Mouse (Mus musculus) thymus, postnatal 4 days (tissue): ENCODE measurements around the gene Vwf.
A peak's percentile ranks its signal among the peaks of the same experiment; 100 is the strongest.

Experiments used
- DNase-seq: peaks from one replicate; pipeline ENCODE4 v3.0.0; 2021

Vwf gene

GRCm38 (mm10) chr6:125550172-125550571 lies 3.6 kb downstream of the Vwf start:
- DNase-seq, result no peak

GRCm38 (mm10) chr6:125552760-125553159 lies 6.2 kb downstream of the Vwf start:
- no peak for DNase-seq

- DNase-seq, result no peak
Measured at GRCm38 (mm10) chr6:125553551-125553950, 7.0 kb downstream of the Vwf start.

- no peak for DNase-seq
Measured at GRCm38 (mm10) chr6:125558831-125559230, 12.3 kb downstream of the Vwf start.

GRCm38 (mm10) chr6:125561031-125561430 lies 14.5 kb downstream of the Vwf start:
- DNase-seq, result no peak

- DNase-seq, result no peak
Measured at GRCm38 (mm10) chr6:125561521-125561920, 14.9 kb downstream of the Vwf start.

- DNase-seq, result no peak
Measured at GRCm38 (mm10) chr6:125564812-125565281, 18.3 kb downstream of the Vwf start.

GRCm38 (mm10) chr6:125565326-125565725 lies 18.8 kb downstream of the Vwf start:
- DNase-seq, result no peak

- no peak for DNase-seq
Measured at GRCm38 (mm10) chr6:125566656-125567055, 20.1 kb downstream of the Vwf start.

GRCm38 (mm10) chr6:125568381-125568780 lies 21.8 kb downstream of the Vwf start:
- DNase-seq, result no peak

GRCm38 (mm10) chr6:125572291-125573188 lies 26.0 kb downstream of the Vwf start:
- peak; percentile 64 for DNase-seq

- peak; percentile 79 for DNase-seq
Measured at GRCm38 (mm10) chr6:125573189-125573928, 26.8 kb downstream of the Vwf start.

GRCm38 (mm10) chr6:125575080-125575479 lies 28.5 kb downstream of the Vwf start:
- DNase-seq, result no peak

GRCm38 (mm10) chr6:125577301-125577700 lies 30.7 kb downstream of the Vwf start:
- no peak for DNase-seq

- DNase-seq, result no peak
Measured at GRCm38 (mm10) chr6:125577882-125578646, 31.5 kb downstream of the Vwf start.

GRCm38 (mm10) chr6:125578647-125579011 lies 32.1 kb downstream of the Vwf start:
- DNase-seq, result no peak

- DNase-seq, result no peak
Measured at GRCm38 (mm10) chr6:125579864-125580263, 33.3 kb downstream of the Vwf start.

GRCm38 (mm10) chr6:125583666-125584065 lies 37.1 kb downstream of the Vwf start:
- DNase-seq, result no peak

- no peak for DNase-seq
Measured at GRCm38 (mm10) chr6:125584266-125584665, 37.7 kb downstream of the Vwf start.

- no peak for DNase-seq
Measured at GRCm38 (mm10) chr6:125585579-125585978, 39.0 kb downstream of the Vwf start.

- DNase-seq, result no peak
Measured at GRCm38 (mm10) chr6:125586042-125586566, 39.5 kb downstream of the Vwf start.

GRCm38 (mm10) chr6:125588241-125588640 lies 41.7 kb downstream of the Vwf start:
- DNase-seq, result peak; percentile 30

- DNase-seq, result no peak
Measured at GRCm38 (mm10) chr6:125589075-125589474, 42.5 kb downstream of the Vwf start.
